Mouse (Mus musculus) forebrain, embryonic 11.5 days (tissue): ENCODE measurements around the gene Olig1. TPM values are rescaled to one million over a fixed set of nuclear protein-coding genes. Genes with fewer than 3 reads are reported as not detected.
A peak's percentile ranks its signal among the peaks of the same experiment; 100 is the strongest.

ENCODE experiments used
- ATAC-seq: fragments of 200-750 bp; cut with Nextera tagmentation; replicated peaks from 2 replicates; pipeline ENCODE4 v1.8.0; 2017; ENCODE audit warnings: moderate TSS enrichment; ENCODE audit not compliant: low FRiP score
- DNase-seq: peaks from one replicate; pipeline ENCODE4 v3.0.0-alpha.2; 2017; ENCODE audit warnings: low spot score
- H3K27ac ChIP-seq: fragments of 300-500 bp; sonication (generic); 2 replicates; pipeline ENCODE4 v1.5.1; 2014; ENCODE audit warnings: low read depth, low read length
- H3K27me3 ChIP-seq: fragments of 300-500 bp; sonication (generic); 2 replicates; pipeline ENCODE4 v1.6.1; 2014; ENCODE audit warnings: mild to moderate bottlenecking, low read length, mixed read lengths; ENCODE audit not compliant: control insufficient read depth, insufficient read depth
- H3K36me3 ChIP-seq: fragments of 300-500 bp; sonication (generic); 2 replicates; pipeline ENCODE4 v1.6.1; 2014; ENCODE audit warnings: mild to moderate bottlenecking, low read length, moderate library complexity, mixed read lengths; ENCODE audit not compliant: control insufficient read depth, insufficient read depth
- H3K4me1 ChIP-seq: fragments of 300-500 bp; sonication (generic); replicated peaks from 2 replicates; pipeline ENCODE4 v1.6.1; 2014; ENCODE audit warnings: low read length, mixed read lengths; ENCODE audit not compliant: control insufficient read depth, insufficient read depth
- H3K4me2 ChIP-seq: fragments of 300-500 bp; sonication (generic); 2 replicates; pipeline ENCODE4 v1.6.1; 2014; ENCODE audit warnings: low read depth, mild to moderate bottlenecking, low read length, moderate library complexity, mixed read lengths; ENCODE audit not compliant: severe bottlenecking
- H3K4me3 ChIP-seq: fragments of 300-500 bp; sonication (generic); 2 replicates; pipeline ENCODE4 v1.5.1; 2014; ENCODE audit warnings: low read depth, low read length
- H3K9ac ChIP-seq: fragments of 300-500 bp; sonication (generic); 2 replicates; pipeline ENCODE4 v1.6.1; 2014; ENCODE audit warnings: low read length
- H3K9me3 ChIP-seq: fragments of 300-500 bp; sonication (generic); 2 replicates; pipeline ENCODE4 v1.6.1; 2016; ENCODE audit warnings: low read length, mixed read lengths; ENCODE audit not compliant: control insufficient read depth
- WGBS: fragments of 180-500 bp; shearing (Covaris S2); extraction: QIAGEN DNeasy Blood & Tissue Kit; methylation state at CpG from one replicate; pipeline ENCODE4 v1.1.7; 2014; 5-methylcytosine and 5-hydroxymethylcytosine counted together
- polyA plus RNA-seq: library from polyadenylated mRNA; unstranded; fragments of >200 nt; fragmentation: Nextera tagmentation; extraction: Ambion mirVana; gene quantifications from 2 replicates; pipeline ENCODE4 v1.2.1, GENCODE M21; 2014

The Olig1 gene
- polyA plus RNA-seq, 1 experiment from 2014 or later, result 12.3 TPM

DNA sequence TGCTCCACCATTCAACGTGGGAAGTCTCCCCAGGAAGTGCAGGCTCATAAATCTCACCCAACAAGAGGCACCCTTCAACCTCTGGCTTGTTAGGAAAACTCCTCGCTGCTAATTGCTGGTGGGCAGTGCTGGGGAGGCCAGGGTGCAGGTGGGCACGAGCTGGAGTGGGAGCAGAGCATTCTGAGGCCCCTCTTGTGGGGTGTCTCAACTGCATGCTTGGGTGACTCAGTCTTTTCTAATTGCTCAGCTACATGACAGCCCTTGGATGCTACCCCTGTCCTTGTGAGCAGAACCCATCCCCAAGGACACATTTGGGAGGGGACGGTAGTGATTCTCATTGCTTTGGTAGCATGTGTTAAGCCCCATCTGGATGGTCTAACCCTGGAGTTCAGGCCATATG, 28.2 kb downstream of the Olig1 start:
- DNase-seq, result no peak
- Histone ChIP-seq H3K27me3 (peaks cover 47% of the 10 kb centered on the region), H3K4me3 (no peak overlapping the region), H3K4me1 (peaks cover 16% of the 10 kb centered on the region), H3K9ac (no peak overlapping the region), H3K27ac (no peak overlapping the region), H3K9me3 (no peaks in the 10 kb centered on the region), H3K36me3 (no peaks in the 10 kb centered on the region), H3K4me2 (no peak overlapping the region)
- no peak for ATAC-seq
- WGBS, result 50% methylated on average over 4 of the region's 4 CpGs

- Histone ChIP-seq H3K4me2 (no peak overlapping the region), H3K9ac (no peak overlapping the region), H3K27me3 (peaks cover 64% of the 10 kb centered on the region), H3K4me3 (no peak overlapping the region), H3K27ac (no peak overlapping the region), H3K36me3 (no peaks in the 10 kb centered on the region), H3K4me1 (peaks cover 24% of the 10 kb centered on the region), H3K9me3 (no peaks in the 10 kb centered on the region)
- WGBS, result 88% methylated on average over 7 of the region's 7 CpGs
- DNase-seq (no peak), ATAC-seq (no peak)
Observed at GRCm38 (mm10) chr16:91299412-91299811, 29.8 kb downstream of the Olig1 start.

- ATAC-seq, result peak; percentile 53
- DNase-seq, result no peak
- Histone ChIP-seq H3K4me2 (peak overlapping the region; percentile 42), H3K9ac (no peak overlapping the region; the same call in 1 of the 2 replicates), H3K27ac (0 out of 2 replicates have a peak overlapping the region, but pooled peaks have one; percentile 25), H3K27me3 (peaks cover 73% of the 10 kb centered on the region), H3K4me1 (peaks cover 29% of the 10 kb centered on the region), H3K9me3 (no peaks in the 10 kb centered on the region), H3K4me3 (peak overlapping the region; percentile 12; the same call in 1 of the 2 replicates), H3K36me3 (no peaks in the 10 kb centered on the region)
- WGBS, result 7% methylated on average over 16 of the region's 16 CpGs
Observed at GRCm38 (mm10) chr16:91300641-91301441, 31.3 kb downstream of the Olig1 start.

GRCm38 (mm10) chr16:91301454-91301853, 31.9 kb downstream of the Olig1 start:
- Histone ChIP-seq H3K4me1 (peaks cover 29% of the 10 kb centered on the region), H3K36me3 (no peaks in the 10 kb centered on the region), H3K4me3 (peak overlapping the region; percentile 12; the same call in 1 of the 2 replicates), H3K4me2 (peak overlapping the region; percentile 42), H3K27ac (0 out of 2 replicates have a peak overlapping the region, but pooled peaks have one; percentile 25), H3K27me3 (peaks cover 73% of the 10 kb centered on the region), H3K9me3 (no peaks in the 10 kb centered on the region), H3K9ac (no peak overlapping the region; the same call in 1 of the 2 replicates)
- peak; percentile 81 for ATAC-seq
- DNase-seq, result peak; percentile 74
- 5% methylated on average over 18 of the region's 18 CpGs for WGBS

DNA sequence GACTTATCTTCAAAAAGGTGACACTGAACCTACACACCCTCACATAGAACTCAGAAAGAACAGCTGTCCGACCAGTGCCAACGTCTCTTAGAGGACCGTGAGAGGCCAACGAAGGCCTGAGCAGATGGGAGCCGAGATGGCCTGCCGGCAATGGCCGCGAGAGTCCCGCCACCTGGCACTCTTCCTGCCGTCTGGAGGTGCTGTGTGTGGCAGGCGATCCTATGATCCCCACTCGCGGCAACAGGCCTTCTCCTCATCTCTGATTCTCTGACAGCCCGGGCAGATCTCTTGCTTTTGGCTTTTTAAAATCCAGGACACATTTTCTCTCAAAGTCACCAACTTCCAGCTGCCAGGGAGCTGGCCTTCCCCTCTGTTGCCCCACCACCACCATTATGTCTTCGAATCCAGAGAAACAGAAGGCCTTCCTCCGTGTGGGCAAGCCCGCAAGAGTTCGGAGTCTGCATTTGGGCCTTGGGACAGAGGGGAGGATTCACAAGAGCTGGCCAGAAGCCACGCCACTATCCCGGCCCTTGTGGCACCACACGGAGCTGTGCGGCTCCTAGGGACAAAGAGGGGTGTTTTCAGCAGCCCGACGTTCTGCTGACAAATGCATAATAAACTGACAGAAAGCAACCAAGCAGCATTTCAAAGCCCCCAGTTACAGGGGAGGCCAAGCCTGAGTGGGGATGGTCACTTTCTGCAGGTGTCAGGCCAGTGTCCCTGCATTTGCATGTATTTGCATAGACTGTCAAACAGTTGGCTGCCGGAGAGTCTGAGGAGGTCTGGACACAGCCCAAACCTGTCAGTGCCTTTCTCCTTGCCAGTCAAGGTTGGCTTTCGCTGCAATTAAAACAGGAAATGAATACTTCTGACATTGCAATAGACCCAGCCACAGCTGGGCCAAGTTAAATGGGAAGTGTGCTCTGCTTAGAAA, 34.5 kb downstream of the Olig1 start:
- H3K9ac ChIP-seq, result no peak overlapping the region
- no peak overlapping the region for H3K4me3 ChIP-seq
- no peak overlapping the region for H3K27ac ChIP-seq
- H3K9me3 ChIP-seq, result no peaks in the 10 kb centered on the region
- H3K27me3 ChIP-seq, result peaks cover 70% of the 10 kb centered on the region
- no peaks in the 10 kb centered on the region for H3K36me3 ChIP-seq
- ATAC-seq (no peak), DNase-seq (peak; percentile 66)
- no peak overlapping the region for H3K4me2 ChIP-seq
- H3K4me1 ChIP-seq, result peaks cover 29% of the 10 kb centered on the region
- WGBS, result 37% methylated on average over 26 of the region's 26 CpGs

DNA sequence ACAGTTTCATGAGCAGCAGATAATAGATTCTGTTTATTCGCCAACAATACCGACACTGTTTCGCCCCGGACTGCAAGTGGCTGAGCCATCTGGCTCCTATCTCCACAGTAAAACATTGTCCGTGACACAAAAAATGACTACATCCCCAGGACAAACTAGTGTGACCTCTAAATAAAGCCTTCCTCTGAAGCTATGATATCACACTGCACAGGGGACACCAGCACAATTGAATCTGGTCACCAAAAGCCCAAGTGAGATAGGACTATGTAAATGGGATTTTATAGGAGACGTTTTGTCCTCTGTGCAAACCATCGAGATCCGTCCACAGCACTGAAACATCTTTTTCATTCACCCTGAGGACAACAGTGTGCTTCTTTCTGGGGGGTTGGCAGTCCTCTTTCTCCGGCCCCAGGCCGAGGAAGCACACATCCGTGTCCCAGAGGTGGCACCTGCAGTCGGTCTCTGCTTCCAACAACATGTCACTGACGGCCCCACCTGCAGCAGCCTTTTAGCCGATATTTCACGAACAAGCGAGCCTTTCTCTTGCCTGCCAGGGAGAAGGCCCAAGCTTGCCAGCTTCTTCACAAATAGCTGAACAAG, 36.0 kb downstream of the Olig1 start:
- Histone ChIP-seq H3K9ac (no peak overlapping the region), H3K27me3 (peaks cover 60% of the 10 kb centered on the region), H3K4me3 (no peak overlapping the region), H3K4me2 (no peak overlapping the region), H3K9me3 (no peaks in the 10 kb centered on the region), H3K27ac (no peak overlapping the region), H3K4me1 (peaks cover 33% of the 10 kb centered on the region), H3K36me3 (no peaks in the 10 kb centered on the region)
- no peak for ATAC-seq
- no peak for DNase-seq
- 60% methylated on average over 16 of the region's 16 CpGs for WGBS

- WGBS, result 25% methylated on average over 3 of the region's 3 CpGs
- Histone ChIP-seq H3K4me1 (peaks cover 15% of the 10 kb centered on the region), H3K27me3 (peaks cover 41% of the 10 kb centered on the region), H3K27ac (no peak overlapping the region), H3K9me3 (no peaks in the 10 kb centered on the region), H3K36me3 (no peaks in the 10 kb centered on the region), H3K9ac (no peak overlapping the region), H3K4me3 (no peak overlapping the region), H3K4me2 (no peak overlapping the region)
- DNase-seq (no peak), ATAC-seq (peak; percentile 37; the same call in 1 of the 2 replicates)
Observed at GRCm38 (mm10) chr16:91309872-91310271, 40.3 kb downstream of the Olig1 start.

DNA sequence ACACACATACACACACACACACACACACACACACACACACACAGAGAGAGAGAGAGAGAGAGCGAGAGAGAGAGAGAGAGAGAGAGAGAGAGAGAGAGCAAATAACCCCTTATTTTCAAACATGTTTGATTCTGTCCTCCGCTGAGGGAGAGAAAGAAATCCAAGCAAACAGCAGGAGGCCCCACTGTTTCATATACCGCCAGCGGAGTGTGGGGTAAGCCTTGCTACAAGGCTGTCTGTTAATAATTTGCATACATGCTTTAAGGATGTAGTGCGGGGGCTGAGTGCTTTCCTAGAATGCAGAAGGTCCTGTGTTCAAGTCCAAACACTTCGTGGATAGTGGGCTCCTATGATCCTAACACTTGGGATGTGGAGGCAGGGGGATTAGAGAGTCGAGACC, 43.3 kb downstream of the Olig1 start:
- peaks cover 11% of the 10 kb centered on the region; the same call in 1 of the 2 replicates for H3K4me1 ChIP-seq
- no peaks in the 10 kb centered on the region for H3K9me3 ChIP-seq
- no peaks in the 10 kb centered on the region for H3K36me3 ChIP-seq
- ATAC-seq (no peak), DNase-seq (no peak)
- no peak overlapping the region for H3K4me2 ChIP-seq
- peaks cover 31% of the 10 kb centered on the region for H3K27me3 ChIP-seq
- H3K9ac ChIP-seq, result no peak overlapping the region
- H3K27ac ChIP-seq, result no peak overlapping the region
- H3K4me3 ChIP-seq, result no peak overlapping the region
- 39% methylated on average over 6 of the region's 7 CpGs for WGBS
